In genomic region chr10:121926094-121926493, GRCm38 (mm10) we compare ENCODE assay signal across 18 mouse cellular contexts.
DNase-seq lines count a peak whose midpoint lies in the region; ATAC-seq and TF ChIP-seq lines count a peak whose summit lies in the region.
"Had no signal": no experiment of that assay in that cellular context is flagged by ENCODE, and none has a peak within 500 bp of the region (broad histone marks: within the 10 kb centered on the region; RNA-seq: fewer than 3 reads in every experiment).

No protein-coding gene starts in this region.

- DNase-seq in embryonic facial prominence, embryonic 14.5 days (ENCODE audit: low spot score), result peak; percentile 39
- DNase-seq in embryonic facial prominence, embryonic 10.5 days (ENCODE audit: low spot score), result no peak
- DNase-seq in hindbrain, postnatal 0 days (ENCODE audit: low spot score), result no peak
- no peak for DNase-seq in right cerebral cortex, adult 2 months (ENCODE audit: low spot score in 2 of 2)
- DNase-seq in frontal cortex, postnatal 36 days (ENCODE audit: low spot score in 2 of 2), result no peak
- DNase-seq: adrenal gland, adult 2 months; cerebellum, adult 2 months; gastrocnemius, postnatal 25 days; kidney, adult 8-10 months; lung, adult 18-20 months had no signal

- no peak overlapping the region for H3K4me2 ChIP-seq in embryonic facial prominence, embryonic 14.5 days (ENCODE audit: low read depth, low read length)
- no peak overlapping the region for H3K4me2 ChIP-seq in hindbrain, postnatal 0 days (ENCODE audit: low read depth, low read length)
- H3K4me2 ChIP-seq in hindbrain, embryonic 16.5 days (ENCODE audit: low read length), result no peak overlapping the region
- no peak overlapping the region for H3K4me2 ChIP-seq in midbrain, embryonic 16.5 days (ENCODE audit: low read length)
- H3K4me2 ChIP-seq in midbrain, embryonic 13.5 days (replicated peaks), result no peak overlapping the region
- H3K4me2 ChIP-seq: forebrain, embryonic 15.5 days; midbrain, embryonic 12.5 days had no signal

- H3K9ac ChIP-seq in embryonic facial prominence, embryonic 14.5 days (ENCODE audit: low read depth, low read length), result no peak overlapping the region
- H3K9ac ChIP-seq in hindbrain, postnatal 0 days (replicated peaks; ENCODE audit: low read length), result no peak overlapping the region
- H3K9ac ChIP-seq in hindbrain, embryonic 16.5 days (ENCODE audit: low read depth, low read length), result no peak overlapping the region
- H3K9ac ChIP-seq in midbrain, embryonic 16.5 days (ENCODE audit: low read depth, low read length), result no peak overlapping the region
- no peak overlapping the region for H3K9ac ChIP-seq in midbrain, embryonic 13.5 days (replicated peaks)
- H3K9ac ChIP-seq: forebrain, embryonic 15.5 days; midbrain, embryonic 12.5 days had no signal

- H3K4me3 ChIP-seq in embryonic facial prominence, embryonic 14.5 days (ENCODE audit: low read depth, low read length), result no peak overlapping the region
- H3K4me3 ChIP-seq in embryonic facial prominence, embryonic 10.5 days, result no peak overlapping the region
- no peak overlapping the region for H3K4me3 ChIP-seq in hindbrain, postnatal 0 days (ENCODE audit: low read length)
- H3K4me3 ChIP-seq in hindbrain, embryonic 16.5 days (ENCODE audit: low read length), result no peak overlapping the region
- H3K4me3 ChIP-seq in midbrain, embryonic 16.5 days (ENCODE audit: low read depth, low read length), result no peak overlapping the region
- no peak overlapping the region for H3K4me3 ChIP-seq in midbrain, embryonic 13.5 days (replicated peaks)
- H3K4me3 ChIP-seq: erythroblast, embryonic 14.5 days; forebrain, embryonic 15.5 days; midbrain, embryonic 12.5 days; myocyte had no signal

- H3K9me3 ChIP-seq in embryonic facial prominence, embryonic 14.5 days (ENCODE audit: control insufficient read depth, low read length), result no peaks in the 10 kb centered on the region
- no peaks in the 10 kb centered on the region for H3K9me3 ChIP-seq in embryonic facial prominence, embryonic 10.5 days
- no peaks in the 10 kb centered on the region for H3K9me3 ChIP-seq in hindbrain, postnatal 0 days (ENCODE audit: low read length)
- H3K9me3 ChIP-seq in hindbrain, embryonic 16.5 days (ENCODE audit: control insufficient read depth, low read length), result no peaks in the 10 kb centered on the region
- H3K9me3 ChIP-seq in midbrain, embryonic 16.5 days (replicated peaks; ENCODE audit: control insufficient read depth, low read length, poor library complexity, severe bottlenecking), result no peaks in the 10 kb centered on the region
- no peaks in the 10 kb centered on the region for H3K9me3 ChIP-seq in midbrain, embryonic 13.5 days
- H3K9me3 ChIP-seq: forebrain, embryonic 15.5 days; midbrain, embryonic 12.5 days had no signal

- H3K36me3 ChIP-seq in embryonic facial prominence, embryonic 14.5 days (ENCODE audit: control insufficient read depth, insufficient read depth, low read length), result peaks cover 18% of the 10 kb centered on the region; the same call in 1 of the 2 replicates
- peaks cover 22% of the 10 kb centered on the region for H3K36me3 ChIP-seq in embryonic facial prominence, embryonic 10.5 days (replicated peaks)
- H3K36me3 ChIP-seq in hindbrain, postnatal 0 days (ENCODE audit: insufficient read depth, low read length), result peaks cover 12% of the 10 kb centered on the region
- H3K36me3 ChIP-seq in hindbrain, embryonic 16.5 days (ENCODE audit: control insufficient read depth, insufficient read depth, low read length), result 0 out of 2 replicates have a peak, but pooled peaks cover 5% of the 10 kb centered on the region
- peaks cover 10% of the 10 kb centered on the region; the same call in 1 of the 2 replicates for H3K36me3 ChIP-seq in midbrain, embryonic 16.5 days (ENCODE audit: control insufficient read depth, insufficient read depth, low read length)
- peaks cover 31% of the 10 kb centered on the region for H3K36me3 ChIP-seq in midbrain, embryonic 13.5 days

- H3K4me1 ChIP-seq in embryonic facial prominence, embryonic 14.5 days (ENCODE audit: control insufficient read depth, insufficient read depth, low read length), result 0 out of 2 replicates have a peak, but pooled peaks cover 3% of the 10 kb centered on the region
- H3K4me1 ChIP-seq in embryonic facial prominence, embryonic 10.5 days, result 0 out of 2 replicates have a peak, but pooled peaks cover 5% of the 10 kb centered on the region
- no peaks in the 10 kb centered on the region for H3K4me1 ChIP-seq in hindbrain, postnatal 0 days (ENCODE audit: insufficient read depth, low read length)
- H3K4me1 ChIP-seq in hindbrain, embryonic 16.5 days (ENCODE audit: control insufficient read depth, insufficient read depth, low read depth, low read length), result no peaks in the 10 kb centered on the region
- no peaks in the 10 kb centered on the region for H3K4me1 ChIP-seq in midbrain, embryonic 16.5 days (ENCODE audit: control insufficient read depth, insufficient read depth, low read length)
- no peaks in the 10 kb centered on the region for H3K4me1 ChIP-seq in midbrain, embryonic 13.5 days (replicated peaks)
- H3K4me1 ChIP-seq: forebrain, embryonic 15.5 days had no signal

- ATAC-seq in embryonic facial prominence, embryonic 14.5 days (ENCODE audit: low read depth), result no peak
- no peak for ATAC-seq in hindbrain, postnatal 0 days
- ATAC-seq in hindbrain, embryonic 16.5 days, result no peak
- ATAC-seq in midbrain, embryonic 16.5 days, result peak; percentile 66; the same call in 1 of the 2 replicates
- no peak for ATAC-seq in midbrain, embryonic 13.5 days
- ATAC-seq: forebrain, embryonic 15.5 days had no signal

- H3K27me3 ChIP-seq in embryonic facial prominence, embryonic 14.5 days (replicated peaks; ENCODE audit: control insufficient read depth, insufficient read depth, low read length), result no peaks in the 10 kb centered on the region
- no peaks in the 10 kb centered on the region for H3K27me3 ChIP-seq in embryonic facial prominence, embryonic 10.5 days (replicated peaks; ENCODE audit: low read depth, poor library complexity, severe bottlenecking)
- H3K27me3 ChIP-seq in hindbrain, postnatal 0 days (ENCODE audit: insufficient read depth, low read length), result no peaks in the 10 kb centered on the region
- no peaks in the 10 kb centered on the region for H3K27me3 ChIP-seq in hindbrain, embryonic 16.5 days (replicated peaks; ENCODE audit: control insufficient read depth, insufficient read depth, low read length)
- H3K27me3 ChIP-seq in midbrain, embryonic 16.5 days (ENCODE audit: control insufficient read depth, insufficient read depth, low read depth, low read length), result no peaks in the 10 kb centered on the region
- H3K27me3 ChIP-seq in midbrain, embryonic 13.5 days, result no peaks in the 10 kb centered on the region
- H3K27me3 ChIP-seq: forebrain, embryonic 15.5 days; midbrain, embryonic 12.5 days had no signal

- 80% methylated on average over 3 of the region's 3 CpGs for WGBS in embryonic facial prominence, embryonic 14.5 days
- WGBS in embryonic facial prominence, embryonic 10.5 days, result 87% methylated on average over 3 of the region's 3 CpGs
- 42% methylated on average over 3 of the region's 3 CpGs for WGBS in hindbrain, postnatal 0 days
- 63% methylated on average over 3 of the region's 3 CpGs for WGBS in hindbrain, embryonic 16.5 days
- WGBS in midbrain, embryonic 16.5 days, result 80% methylated on average over 3 of the region's 3 CpGs
- WGBS in midbrain, embryonic 13.5 days, result 78% methylated on average over 3 of the region's 3 CpGs

- TF ChIP-seq CTCF in hindbrain, postnatal 0 days (IDR thresholded peaks at IDR 0.05; ENCODE audit: low read depth), result no peak

- H3K27ac ChIP-seq in embryonic facial prominence, embryonic 14.5 days (replicated peaks; ENCODE audit: low read depth, low read length), result no peak overlapping the region
- no peak overlapping the region for H3K27ac ChIP-seq in embryonic facial prominence, embryonic 10.5 days (replicated peaks)
- H3K27ac ChIP-seq in hindbrain, postnatal 0 days, result peak overlapping the region; percentile 3; the same call in 1 of the 2 replicates
- H3K27ac ChIP-seq in hindbrain, embryonic 16.5 days (ENCODE audit: low read depth, low read length), result no peak overlapping the region
- H3K27ac ChIP-seq in midbrain, embryonic 16.5 days (ENCODE audit: low read length), result no peak overlapping the region
- no peak overlapping the region for H3K27ac ChIP-seq in midbrain, embryonic 13.5 days
- H3K27ac ChIP-seq: forebrain, embryonic 15.5 days; macrophage; midbrain, embryonic 12.5 days had no signal
